Mouse (Mus musculus): ENCODE measurements at regions not wholly inside any gene's neighbourhood (a gene's known extent, or its start where the extent isn't known, plus 50 kb on each side); places are given as distances from the start of the nearest gene placed in this dataset.

GRCm38 (mm10) chr12:12693838-12694777, 247.6 kb downstream of the Mycn start:
- peak; percentile 75 for DNase-seq (ENCODE audit: low read depth)

DNA sequence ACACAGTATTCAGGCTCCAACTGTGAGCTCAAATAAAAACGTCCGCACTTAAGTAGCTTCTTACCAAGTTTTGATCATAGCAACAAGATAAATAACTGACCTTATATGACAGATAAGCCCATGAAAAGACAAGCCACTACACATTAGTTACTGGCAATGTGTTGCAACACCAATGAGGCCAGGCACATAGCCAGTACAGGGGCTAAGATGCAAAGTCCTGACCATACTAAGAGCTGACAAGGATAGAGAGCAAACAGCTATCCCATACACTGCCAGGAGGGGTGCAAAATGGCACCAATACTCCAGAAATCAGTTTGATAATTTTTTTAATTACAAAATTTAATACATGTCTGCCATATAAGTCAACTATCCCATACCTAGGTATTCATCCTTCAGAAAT, 254.3 kb downstream of the Mycn start:
- no peak for DNase-seq (ENCODE audit: low read depth)
- TF ChIP-seq POLR2A (IDR thresholded peaks at IDR 0.05; ENCODE audit: borderline replicate concordance, extremely low read depth, insufficient read depth, insufficient read length, poor library complexity, severe bottlenecking): no peak
- TF ChIP-seq CTCF (IDR thresholded peaks at IDR 0.05; ENCODE audit: borderline replicate concordance, extremely low read depth, insufficient read depth, insufficient read length): no peak

More at GRCm38 (mm10) chr12:12693838-12694777, 247.6 kb downstream of the Mycn start:
- no peak for TF ChIP-seq CTCF (IDR thresholded peaks at IDR 0.05; ENCODE audit: borderline replicate concordance, extremely low read depth, insufficient read depth, insufficient read length)
- no peak for TF ChIP-seq POLR2A (IDR thresholded peaks at IDR 0.05; ENCODE audit: borderline replicate concordance, extremely low read depth, insufficient read depth, insufficient read length, poor library complexity, severe bottlenecking)

- no peak for DNase-seq (ENCODE audit: low read depth)
- TF ChIP-seq CTCF (IDR thresholded peaks at IDR 0.05; ENCODE audit: borderline replicate concordance, extremely low read depth, insufficient read depth, insufficient read length) (no peak), POLR2A (IDR thresholded peaks at IDR 0.05; ENCODE audit: borderline replicate concordance, extremely low read depth, insufficient read depth, insufficient read length, poor library complexity, severe bottlenecking) (no peak)
These were observed 256.5 kb downstream of the Mycn start for GRCm38 (mm10) chr12:12685217-12685522.

DNA sequence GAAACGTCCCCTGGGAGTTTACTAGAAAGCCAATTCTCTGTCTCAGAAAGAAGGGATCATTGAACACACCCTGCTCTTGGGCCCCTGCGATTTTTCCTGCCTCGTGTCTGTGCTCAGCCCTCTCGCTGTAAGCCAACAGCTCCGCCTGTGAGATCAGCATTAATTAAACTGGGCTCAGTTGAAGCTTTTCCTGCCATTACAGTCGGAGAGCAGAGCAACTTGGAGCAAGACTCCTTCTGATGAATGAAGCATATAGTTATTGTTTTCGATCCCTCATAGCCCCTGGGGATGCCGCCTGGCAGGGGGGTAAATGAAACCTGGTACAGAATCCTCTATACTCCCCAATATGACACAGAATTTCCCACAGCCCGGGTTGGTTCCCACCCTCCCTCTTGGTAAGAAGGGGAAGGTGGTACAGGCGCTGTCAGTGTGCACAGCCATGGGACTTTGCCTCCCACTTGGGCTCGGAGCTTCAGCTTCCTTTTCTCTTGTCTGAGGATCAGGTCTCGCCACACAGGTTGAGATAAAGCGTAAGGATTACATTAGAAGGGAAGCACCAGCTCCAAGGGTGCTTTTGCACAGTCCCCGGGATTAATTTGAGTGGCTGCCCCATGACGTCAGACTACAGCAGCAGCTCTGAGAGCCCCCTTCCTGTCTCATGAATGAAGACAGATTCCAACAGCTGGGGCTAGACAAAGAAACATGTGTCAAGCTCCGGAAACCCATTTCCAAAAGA, 257.1 kb downstream of the Mycn start:
- TF ChIP-seq CTCF (IDR thresholded peaks at IDR 0.05; ENCODE audit: borderline replicate concordance, extremely low read depth, insufficient read depth, insufficient read length): no peak
- no peak for TF ChIP-seq POLR2A (IDR thresholded peaks at IDR 0.05; ENCODE audit: borderline replicate concordance, extremely low read depth, insufficient read depth, insufficient read length, poor library complexity, severe bottlenecking)
- peak; percentile 95 for DNase-seq (ENCODE audit: low read depth)

- no peak for TF ChIP-seq POLR2A (IDR thresholded peaks at IDR 0.05; ENCODE audit: borderline replicate concordance, extremely low read depth, insufficient read depth, insufficient read length, poor library complexity, severe bottlenecking)
- no peak for TF ChIP-seq CTCF (IDR thresholded peaks at IDR 0.05; ENCODE audit: borderline replicate concordance, extremely low read depth, insufficient read depth, insufficient read length)
- no peak for DNase-seq (ENCODE audit: low read depth)
These were observed 257.8 kb downstream of the Mycn start for GRCm38 (mm10) chr12:12683733-12684470.

- TF ChIP-seq CTCF (IDR thresholded peaks at IDR 0.05; ENCODE audit: borderline replicate concordance, extremely low read depth, insufficient read depth, insufficient read length) (no peak), POLR2A (IDR thresholded peaks at IDR 0.05; ENCODE audit: borderline replicate concordance, extremely low read depth, insufficient read depth, insufficient read length, poor library complexity, severe bottlenecking) (no peak)
- DNase-seq (ENCODE audit: low read depth): peak; percentile 88
These were observed 260.6 kb downstream of the Mycn start for GRCm38 (mm10) chr12:12681101-12681500.

GRCm38 (mm10) chr12:12680371-12680921, 261.3 kb downstream of the Mycn start:
- DNase-seq (ENCODE audit: low read depth): peak; percentile 96
- TF ChIP-seq POLR2A (IDR thresholded peaks at IDR 0.05; ENCODE audit: borderline replicate concordance, extremely low read depth, insufficient read depth, insufficient read length, poor library complexity, severe bottlenecking) (peak; percentile 15; the same call in 1 of the 2 replicates), CTCF (IDR thresholded peaks at IDR 0.05; ENCODE audit: borderline replicate concordance, extremely low read depth, insufficient read depth, insufficient read length) (no peak)

DNA sequence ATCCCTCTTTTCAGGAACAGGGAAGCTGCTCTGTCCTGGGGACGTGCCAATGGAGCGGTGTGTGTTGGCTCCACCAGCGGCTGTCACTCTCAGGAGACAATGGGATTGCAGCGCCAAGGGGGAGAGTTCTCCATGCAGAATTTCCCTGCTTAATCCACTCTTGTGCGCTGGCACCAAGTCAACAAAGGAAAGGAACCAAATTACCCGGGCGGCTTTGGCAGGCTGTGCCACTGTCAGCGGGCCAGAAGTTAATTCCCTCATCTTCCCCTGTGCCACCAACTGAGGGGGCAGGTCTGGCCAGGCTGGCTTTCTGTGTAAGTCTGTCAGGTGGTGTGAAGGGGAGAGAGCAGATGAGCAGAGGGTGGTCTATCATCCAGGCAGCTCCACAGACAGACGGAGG, 265.0 kb downstream of the Mycn start:
- TF ChIP-seq POLR2A (IDR thresholded peaks at IDR 0.05; ENCODE audit: borderline replicate concordance, extremely low read depth, insufficient read depth, insufficient read length, poor library complexity, severe bottlenecking) (no peak), CTCF (IDR thresholded peaks at IDR 0.05; ENCODE audit: borderline replicate concordance, extremely low read depth, insufficient read depth, insufficient read length) (no peak)
- DNase-seq (ENCODE audit: low read depth): peak; percentile 97

DNA sequence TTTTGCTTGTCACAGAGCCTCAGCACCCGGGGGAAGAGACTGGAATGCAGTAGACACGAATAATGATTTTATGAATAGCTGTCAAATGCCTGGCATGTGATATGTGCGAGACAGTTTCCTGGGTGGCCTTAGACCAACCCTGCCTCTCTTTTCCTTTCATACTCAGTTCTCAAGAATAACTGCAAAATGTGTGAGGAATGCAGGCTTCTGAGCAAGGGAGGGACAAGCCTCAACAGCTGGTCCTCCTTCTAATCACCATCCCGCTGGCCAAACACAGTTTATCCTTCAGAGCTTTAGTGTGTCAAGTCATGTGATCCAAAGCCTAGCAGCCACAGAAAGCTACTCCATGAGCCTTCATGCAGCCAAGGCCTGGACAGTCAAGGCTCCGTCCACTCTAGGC, 271.8 kb downstream of the Mycn start:
- TF ChIP-seq CTCF (IDR thresholded peaks at IDR 0.05; ENCODE audit: borderline replicate concordance, extremely low read depth, insufficient read depth, insufficient read length) (no peak), POLR2A (IDR thresholded peaks at IDR 0.05; ENCODE audit: borderline replicate concordance, extremely low read depth, insufficient read depth, insufficient read length, poor library complexity, severe bottlenecking) (no peak)

DNA sequence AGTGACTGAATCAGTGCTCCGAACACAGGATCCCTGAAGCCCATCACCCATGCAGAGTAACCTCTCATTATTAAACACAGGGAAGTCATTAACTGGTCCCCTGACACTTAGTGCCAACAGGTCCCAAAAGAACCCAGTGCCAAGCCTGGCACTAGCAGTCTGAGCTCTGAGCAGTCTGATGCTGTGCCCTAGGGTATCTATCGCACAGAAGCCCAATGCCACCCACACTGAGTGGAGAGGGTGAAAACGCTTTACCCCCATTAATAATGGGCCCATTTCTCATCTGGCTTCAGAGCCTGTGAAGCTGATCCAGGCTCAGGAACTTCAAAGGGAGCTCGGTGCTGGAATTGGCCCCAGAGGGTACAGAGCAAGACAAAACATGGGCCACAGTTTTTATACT, 272.8 kb downstream of the Mycn start:
- DNase-seq (ENCODE audit: low read depth): peak; percentile 60
- TF ChIP-seq POLR2A (IDR thresholded peaks at IDR 0.05; ENCODE audit: borderline replicate concordance, extremely low read depth, insufficient read depth, insufficient read length, poor library complexity, severe bottlenecking) (no peak), CTCF (IDR thresholded peaks at IDR 0.05; ENCODE audit: borderline replicate concordance, extremely low read depth, insufficient read depth, insufficient read length) (no peak)

More for the DNA sequence above, 271.8 kb downstream of the Mycn start:
- DNase-seq (ENCODE audit: low read depth): peak; percentile 46

GRCm38 (mm10) chr12:12655611-12656010, 286.1 kb downstream of the Mycn start:
- TF ChIP-seq CTCF (IDR thresholded peaks at IDR 0.05; ENCODE audit: borderline replicate concordance, extremely low read depth, insufficient read depth, insufficient read length): no peak
- TF ChIP-seq POLR2A (IDR thresholded peaks at IDR 0.05; ENCODE audit: borderline replicate concordance, extremely low read depth, insufficient read depth, insufficient read length, poor library complexity, severe bottlenecking): no peak

More at GRCm38 (mm10) chr12:12655611-12656010, 286.1 kb downstream of the Mycn start:
- no peak for DNase-seq (ENCODE audit: low read depth)

Data from brain, embryonic 14.5 days (tissue).